Mouse (Mus musculus) mouse embryonic stem cell (cell line): ENCODE measurements around the gene Apba1.

Experiments used
- in situ Hi-C, 2 experiments: fragments of 300-500 bp; cut with MboI; formaldehyde crosslinking; loops; 1 replicate in 1 of 2; 3 replicates in 1 of 2; pipeline ENCODE4 v1.14.3; 2019 to 2020; ENCODE audit warnings: low sequenced_read_pairs in 2 of 2, low pct_unique_long_range_greater_than_20kb in 1 of 2, mixed read lengths in 1 of 2; ENCODE audit not compliant: unreplicated experiment in 1 of 2

Gene Apba1

DNA sequence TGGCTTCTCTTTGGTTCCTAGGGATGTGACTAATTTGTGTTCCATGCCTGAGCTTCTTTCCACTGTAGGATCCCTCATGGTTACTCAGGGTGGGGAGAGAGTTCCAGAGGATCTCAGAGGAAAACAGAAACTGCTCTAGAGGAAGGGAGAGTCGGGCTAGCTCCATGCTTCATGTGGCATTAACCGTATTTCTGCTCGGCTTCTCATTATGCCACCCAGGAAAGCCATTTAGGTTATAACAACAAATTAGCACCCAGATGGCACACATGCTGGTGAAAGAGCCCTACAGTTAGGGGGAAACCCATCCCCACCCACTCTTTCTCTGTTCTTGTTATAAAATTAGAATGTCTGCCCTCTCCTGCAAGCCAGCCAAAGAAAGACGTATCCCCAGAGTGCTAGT is 36.5 kb downstream of the Apba1 start:
- in situ Hi-C loops: no loop called here

DNA sequence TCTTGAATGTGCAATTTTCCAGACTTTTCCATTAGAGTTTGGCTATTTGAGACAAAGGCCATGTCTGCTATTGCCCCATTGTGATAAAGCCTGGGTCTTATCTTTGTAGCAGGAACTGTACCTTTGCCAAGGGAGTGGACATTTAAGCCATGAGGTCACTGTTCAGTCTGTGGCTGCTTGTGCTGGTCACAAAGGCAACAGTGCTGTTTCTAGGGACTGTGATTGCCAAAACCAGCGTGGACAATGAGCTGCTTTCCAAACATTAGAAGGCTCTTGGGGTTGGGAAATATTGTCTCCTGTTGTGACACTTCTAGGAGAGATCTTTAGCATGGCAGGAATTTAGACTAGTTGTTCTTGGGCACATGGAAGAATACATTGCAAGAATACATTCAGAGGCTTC is 42.5 kb downstream of the Apba1 start:
- in situ Hi-C loops: no loop called here

DNA sequence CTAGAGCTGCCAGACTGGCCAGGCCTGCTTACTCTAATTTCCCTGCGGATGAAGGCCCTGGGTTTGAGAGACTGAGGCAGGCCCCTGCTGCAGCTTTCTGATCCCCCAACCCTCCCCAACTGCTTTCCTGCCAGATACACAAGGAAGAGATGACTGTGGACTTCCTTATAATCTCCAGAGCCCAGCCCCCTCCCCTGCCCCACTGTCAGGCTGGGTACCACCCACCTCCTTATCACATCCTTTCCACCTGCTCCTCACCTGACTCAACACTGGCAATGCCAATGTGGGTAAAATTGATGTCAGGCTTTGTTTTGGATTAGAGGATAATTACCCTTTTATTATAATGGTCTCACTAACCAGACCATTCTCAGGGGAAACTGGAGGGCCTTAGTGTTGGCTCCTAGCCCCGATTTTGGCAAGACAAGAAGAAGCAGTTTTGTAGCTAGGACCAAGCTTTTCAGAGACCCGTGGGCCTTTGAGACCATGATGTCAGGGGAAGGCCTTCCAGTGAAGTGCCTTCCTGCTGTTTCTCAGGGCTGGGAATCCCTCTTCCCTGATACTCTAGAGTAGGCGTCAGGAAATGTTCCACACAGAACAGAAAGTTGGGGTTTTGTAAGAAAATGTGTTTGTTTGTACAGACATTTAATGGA is 44.7 kb downstream of the Apba1 start:
- in situ Hi-C loops: no loop called here

DNA sequence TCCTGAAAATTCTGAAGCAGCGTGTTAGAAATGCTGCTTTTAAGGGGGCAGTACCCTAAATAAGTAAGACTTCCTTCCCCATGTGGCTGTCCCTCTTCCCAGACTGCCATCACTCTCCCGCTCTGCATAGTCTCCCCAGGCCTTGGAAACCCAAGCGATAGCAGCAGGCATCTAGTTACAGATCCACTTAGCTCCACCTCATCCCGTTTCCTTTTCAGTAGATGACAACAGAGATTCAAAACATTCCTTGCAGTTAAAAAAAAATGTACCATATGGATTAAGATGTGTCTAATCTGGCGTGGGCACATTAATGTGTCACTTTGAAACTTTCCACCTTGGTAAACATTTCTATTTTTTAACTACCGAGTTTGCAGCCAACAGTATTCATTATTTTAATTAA is 48.1 kb downstream of the Apba1 start:
- in situ Hi-C loops: no loop called here

DNA sequence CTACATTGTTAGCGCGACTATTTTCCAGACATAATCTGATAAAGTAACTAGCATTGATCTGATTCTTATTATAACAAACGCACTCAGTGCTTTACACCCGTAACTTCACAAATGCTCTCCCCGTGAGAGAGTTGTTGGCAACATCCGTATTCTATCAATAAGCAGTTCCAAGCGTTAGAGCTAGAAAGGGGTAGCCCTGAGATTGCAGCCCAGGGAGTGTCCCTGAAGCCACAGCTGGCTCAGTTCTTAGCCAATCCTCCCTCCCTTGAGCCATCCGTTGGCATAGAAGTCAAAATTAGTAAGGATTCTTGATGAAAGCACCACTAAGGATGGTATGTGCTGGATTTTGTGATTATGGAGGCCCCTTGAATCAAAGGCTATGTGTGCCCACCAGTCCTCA is 48.7 kb downstream of the Apba1 start:
- in situ Hi-C loops: no loop called here

DNA sequence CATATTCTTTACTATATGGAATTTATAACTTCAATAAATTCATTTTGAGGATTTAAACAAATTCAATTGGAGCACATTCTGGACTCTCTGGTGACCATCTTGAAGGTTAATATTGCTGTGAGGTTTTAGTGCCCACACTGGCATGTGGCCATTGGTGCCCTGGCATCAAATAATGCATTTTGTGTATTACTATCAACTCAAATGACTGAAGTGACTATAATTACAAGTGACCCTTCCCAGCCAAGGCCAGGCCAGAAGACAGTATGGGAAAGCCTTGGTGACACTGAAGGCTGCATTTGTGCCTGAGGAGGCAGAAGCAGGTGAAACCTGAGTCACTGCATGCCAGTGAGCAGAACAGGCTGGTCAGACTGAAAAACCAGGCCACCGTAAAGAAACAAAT is 50.5 kb downstream of the Apba1 start:
- in situ Hi-C loops: no loop called here

DNA sequence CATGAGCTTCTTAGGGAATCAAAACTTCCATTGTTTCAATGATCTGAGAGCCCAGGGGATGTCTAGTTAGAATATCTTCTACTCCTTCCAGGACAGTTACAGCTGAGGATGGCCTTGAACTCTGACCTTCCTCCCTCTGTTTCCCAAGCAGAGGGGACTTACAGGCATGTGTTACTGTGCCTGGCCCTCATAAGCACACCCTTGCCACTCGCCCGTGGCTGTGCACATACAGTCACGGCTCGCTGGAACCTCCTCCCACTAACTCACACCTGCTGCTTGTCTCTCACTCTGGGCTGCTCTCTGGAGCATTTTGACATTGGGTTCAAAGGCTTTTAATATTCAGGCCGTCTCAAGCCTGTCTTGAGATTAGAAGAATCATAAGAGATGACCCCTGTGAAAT is 51.8 kb downstream of the Apba1 start:
- in situ Hi-C loops: no loop called here

DNA sequence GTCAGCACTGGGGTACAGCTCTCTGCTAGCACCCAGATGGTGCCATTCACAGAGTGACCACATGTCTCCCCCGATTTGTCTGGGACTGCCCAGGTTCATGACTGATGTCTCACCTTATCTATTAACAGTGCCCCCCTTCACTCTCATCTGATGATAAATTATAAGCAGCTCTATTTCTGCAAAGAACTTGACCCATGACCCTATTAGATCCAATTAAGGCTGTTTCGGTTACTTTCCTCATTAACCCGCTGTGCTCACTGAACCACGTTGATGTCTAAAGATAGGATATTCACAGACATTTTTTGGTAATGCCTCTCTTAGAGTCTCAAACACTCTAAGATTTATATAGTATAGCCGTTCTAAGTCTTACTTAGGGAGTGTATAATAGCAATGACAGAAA is 52.3 kb downstream of the Apba1 start:
- in situ Hi-C loops: no loop called here

DNA sequence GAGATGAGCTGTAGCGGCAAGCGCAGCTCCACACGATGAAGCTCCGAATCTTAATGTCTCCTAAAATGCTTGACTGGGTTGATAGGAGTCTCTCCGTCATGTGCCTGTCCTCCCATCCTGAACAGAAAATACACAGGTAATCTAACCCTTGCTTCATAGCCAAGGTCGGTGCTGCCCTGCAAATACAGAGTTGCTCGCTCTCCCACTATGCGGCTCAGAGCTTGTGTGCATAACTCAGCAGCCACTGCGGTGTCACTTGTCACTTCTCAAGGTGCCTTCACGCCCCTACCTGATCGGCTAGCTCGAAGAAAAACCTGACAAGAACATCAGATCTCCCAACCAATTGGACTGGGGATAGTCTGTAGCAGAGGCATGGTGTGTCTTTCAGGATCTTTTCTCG is 58.1 kb downstream of the Apba1 start:
- in situ Hi-C loops: no loop called here

DNA sequence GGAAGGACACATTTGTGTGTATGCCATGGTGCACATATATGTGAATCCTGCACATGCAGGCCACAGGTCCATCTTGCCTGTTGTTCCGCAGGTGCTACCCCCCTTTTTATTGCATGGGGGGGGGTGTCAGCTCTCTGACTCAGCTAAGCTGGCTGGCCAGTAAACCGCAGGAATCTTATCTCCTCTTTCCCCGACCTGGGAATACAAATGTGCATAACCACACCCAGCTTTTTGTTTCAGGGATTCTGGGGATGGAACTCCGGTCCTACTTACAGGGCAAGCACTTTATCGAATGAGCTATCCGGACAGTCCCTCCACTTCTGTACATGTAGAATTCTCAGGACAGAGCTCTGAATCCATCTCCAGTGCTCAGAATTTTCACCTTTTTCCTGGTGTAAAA is 58.5 kb downstream of the Apba1 start:
- in situ Hi-C loops: no loop called here

DNA sequence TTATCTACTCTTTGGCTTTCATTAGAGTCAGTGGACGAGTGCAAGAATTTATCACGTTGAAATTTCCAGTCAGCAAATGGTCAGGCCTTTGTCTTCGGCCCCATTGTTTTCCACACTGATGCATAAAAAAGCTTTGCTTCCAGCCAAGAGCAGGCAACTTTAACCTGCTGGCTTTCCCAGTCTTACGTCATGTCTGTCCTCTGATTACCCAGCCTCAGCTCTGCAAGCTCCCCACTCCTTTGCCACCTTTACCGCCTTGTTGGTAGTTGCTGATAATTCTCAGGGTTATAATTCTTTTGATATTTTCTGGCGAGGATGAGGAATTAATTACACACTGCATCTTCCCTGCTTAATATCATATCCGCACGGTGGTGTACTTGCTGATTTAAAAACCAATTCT is 61.2 kb downstream of the Apba1 start:
- in situ Hi-C loops: no loop called here

DNA sequence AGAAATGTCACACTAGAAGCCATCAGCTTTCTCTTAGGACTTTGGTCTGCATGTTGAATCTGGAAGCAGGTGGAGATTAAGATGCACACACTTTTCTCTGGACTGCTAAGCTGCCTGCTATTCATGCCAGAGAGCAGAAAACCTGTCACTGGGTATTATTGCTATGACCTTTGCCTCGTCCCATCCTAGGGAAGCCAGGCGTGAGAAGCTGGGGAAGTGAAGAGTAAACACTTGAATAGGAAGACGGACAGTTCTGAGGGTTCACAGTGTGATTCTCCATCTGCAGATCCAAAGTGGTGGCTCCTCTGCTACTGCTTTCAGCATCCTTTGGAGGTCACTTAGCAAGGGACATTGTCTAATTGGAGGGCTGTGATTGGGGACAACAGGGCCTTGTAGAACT is 63.8 kb downstream of the Apba1 start:
- in situ Hi-C loops: no loop called here

DNA sequence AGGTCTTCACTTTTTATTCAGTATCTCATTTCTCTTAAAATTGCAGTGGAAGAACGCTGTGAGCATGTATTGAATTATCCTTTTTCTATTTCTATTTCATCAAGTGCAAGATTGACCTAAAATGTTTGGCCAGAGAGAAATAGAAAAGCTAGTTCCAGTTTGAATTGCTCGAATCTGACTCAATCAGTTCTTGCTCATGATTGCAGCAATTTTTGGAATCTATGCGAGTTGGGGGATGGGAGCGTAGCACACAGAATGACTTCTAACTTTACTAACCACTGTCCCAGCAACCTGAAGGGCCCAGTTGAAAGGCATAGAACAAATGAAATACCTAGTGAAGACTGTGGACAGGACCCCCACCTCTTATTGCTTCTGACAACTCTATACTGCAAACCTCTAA is 64.8 kb downstream of the Apba1 start:
- in situ Hi-C loops: no loop called here

DNA sequence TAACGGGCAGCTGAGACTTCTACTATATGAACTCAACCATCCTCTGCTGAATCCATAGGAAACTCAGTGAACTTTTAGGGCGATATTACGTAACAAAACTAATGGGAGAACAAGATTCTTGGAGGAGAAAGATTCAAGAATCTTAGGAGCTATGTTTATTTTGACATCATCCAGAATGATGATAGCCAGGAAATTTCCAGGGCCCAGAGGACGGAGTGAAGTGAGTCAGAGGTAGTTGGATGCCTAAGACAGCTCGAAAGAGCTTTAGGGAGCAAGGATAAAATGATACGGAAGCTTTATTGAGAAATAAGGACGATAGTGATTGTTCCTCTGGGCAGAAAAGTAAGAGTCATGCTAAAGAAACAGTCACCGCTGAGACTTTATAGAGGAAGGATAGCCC is 67.6 kb downstream of the Apba1 start:
- in situ Hi-C loops: no loop called here

DNA sequence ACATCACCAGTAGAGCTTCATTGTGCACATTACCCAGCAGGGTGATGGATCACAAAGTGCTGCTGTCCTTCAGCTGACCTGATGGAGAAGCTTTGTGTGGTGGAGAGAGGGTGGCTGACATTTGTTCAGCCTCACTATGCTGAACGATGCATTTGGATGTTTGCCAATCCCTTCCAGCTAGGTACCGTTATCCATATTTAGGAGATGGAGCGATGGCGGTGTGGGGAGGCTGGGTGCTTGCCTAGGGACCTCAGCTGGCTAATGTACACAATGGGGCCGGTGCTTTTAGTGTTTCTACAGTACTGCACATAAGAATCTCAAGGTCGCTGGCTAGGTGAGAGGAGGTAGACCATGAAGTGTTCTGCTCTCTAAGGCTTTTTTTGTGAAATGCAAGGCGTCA is 72.1 kb downstream of the Apba1 start:
- in situ Hi-C loops: no loop called here

DNA sequence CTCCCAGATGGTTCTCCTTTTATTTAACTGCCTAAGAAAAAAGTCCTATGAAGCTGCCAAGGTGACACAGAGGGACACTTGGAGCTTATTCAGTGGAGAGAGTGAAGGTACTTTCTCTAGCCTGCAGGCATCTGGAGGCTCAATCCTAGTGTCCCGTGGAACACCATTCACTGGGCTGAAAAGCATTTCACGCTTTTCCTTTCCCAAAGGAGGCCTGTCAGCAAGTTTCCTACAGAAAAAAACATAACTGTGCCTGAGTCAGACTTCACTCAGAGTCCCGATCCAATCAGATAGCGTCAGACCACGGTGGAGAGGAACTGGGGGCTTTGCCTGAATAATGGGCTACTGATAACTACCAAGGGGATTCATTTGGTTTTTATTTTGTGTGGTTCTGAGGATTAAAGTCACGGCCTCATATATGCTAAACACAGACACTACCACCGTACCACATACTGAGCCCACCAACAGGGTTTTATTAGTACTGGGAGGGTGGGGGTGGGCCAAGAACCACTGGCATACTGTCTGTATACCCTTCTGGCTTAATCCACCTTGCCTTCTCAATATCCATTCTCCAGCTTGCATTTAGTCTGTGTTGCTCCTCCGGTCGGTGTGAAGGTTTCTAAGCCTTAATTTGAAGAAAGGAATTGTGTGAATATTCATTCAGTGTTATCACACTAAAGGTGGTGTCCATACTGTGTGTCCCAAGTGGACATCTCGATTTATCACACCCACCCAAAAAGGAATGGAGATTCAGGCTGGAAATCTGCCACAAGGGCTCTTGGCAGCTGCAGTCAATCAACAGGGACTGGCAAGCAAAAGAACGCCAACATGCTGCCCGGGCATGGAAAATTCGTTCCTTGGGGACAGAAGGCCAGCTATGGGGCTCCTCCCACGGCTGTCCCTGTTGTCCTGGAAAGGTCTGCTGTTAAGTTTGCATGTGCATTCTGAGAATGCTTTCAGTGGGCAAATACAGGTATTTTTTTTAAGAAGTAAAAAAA is 75.3 kb downstream of the Apba1 start:
- in situ Hi-C loops: no loop called here

DNA sequence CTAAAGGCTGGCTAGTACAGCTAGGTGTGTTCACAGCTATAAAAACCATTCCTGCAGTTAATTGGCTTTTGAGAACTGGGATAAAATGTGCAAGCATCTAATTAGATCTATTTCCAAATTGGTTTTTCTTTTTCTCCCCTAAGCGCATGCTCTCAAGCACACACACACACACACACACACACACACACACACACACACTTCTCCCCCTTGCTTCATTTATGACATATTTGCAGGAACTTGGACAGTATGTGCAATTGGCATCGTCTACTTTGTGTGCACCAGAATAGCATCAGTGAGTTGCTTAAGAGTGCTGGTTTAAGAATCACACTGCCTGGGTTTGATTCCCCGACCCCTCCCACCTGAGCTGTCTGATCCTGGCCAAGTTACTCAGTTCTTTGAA is 76.0 kb downstream of the Apba1 start:
- in situ Hi-C loops: no loop called here

DNA sequence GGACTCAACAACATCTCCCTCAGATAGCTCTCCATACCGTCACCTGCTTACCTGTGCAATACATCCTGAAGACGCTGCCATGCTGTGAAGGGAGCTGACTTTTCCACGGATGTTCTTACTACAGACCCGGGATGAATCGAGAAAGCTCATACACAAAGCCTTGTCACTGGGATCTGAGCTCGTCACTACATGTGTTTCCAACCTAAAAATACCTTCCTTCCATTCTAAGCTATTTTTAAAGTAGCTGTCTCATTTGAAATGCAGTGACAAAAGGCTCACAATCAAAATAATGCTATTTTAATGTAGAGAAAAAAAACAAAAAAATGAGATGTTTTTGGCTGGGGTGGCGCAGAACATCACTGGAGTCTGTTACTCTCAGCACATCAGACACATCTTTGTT is 97.1 kb downstream of the Apba1 start:
- in situ Hi-C loops: loop anchor here in 1 of 2 experiments (25.0 kb wide), 1 partner anchor 406 kb away; no protein-coding TSS in a partner anchor

DNA sequence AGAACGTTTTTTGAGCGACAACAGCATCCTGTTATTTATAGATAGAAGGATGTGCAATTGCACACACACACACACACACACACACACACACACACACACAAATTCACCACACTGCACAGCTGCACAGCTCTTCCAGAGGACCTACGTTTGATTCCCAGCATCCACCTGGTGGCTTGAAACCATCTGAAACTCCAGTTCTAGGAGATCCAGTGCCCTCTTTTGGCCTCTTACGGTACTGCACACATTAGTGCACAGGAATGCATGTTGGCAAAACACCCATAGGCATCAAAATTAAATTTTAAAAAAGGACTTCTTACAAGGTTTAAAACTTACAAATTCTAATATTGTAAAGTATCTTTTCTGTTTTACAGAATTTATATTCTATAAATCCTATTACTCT is 99.4 kb downstream of the Apba1 start:
- in situ Hi-C loops: loop anchor here in 1 of 2 experiments (25.0 kb wide), 1 partner anchor 404 kb away; no protein-coding TSS in a partner anchor

DNA sequence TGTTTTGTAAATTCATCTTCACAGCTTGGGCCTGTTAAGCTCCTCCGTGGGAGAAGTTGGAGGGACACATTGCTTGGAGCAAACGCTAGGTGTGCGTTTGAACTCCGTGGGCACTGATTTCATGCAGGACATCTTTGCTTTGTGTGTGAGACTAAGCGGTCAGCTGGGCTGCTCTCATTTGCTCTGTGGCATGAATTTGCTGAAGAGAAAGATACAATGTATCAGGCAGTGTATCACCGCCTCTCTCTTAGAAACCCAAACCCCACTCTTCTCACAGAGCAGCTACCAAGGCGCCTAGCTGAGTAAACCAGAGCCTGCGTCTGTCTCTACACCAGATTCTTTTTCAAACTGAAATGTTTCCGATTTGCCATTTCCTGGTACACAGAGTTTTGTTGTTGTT is 100.1 kb downstream of the Apba1 start:
- in situ Hi-C loops: loop anchor here in 1 of 2 experiments (25.0 kb wide), 1 partner anchor 404 kb away; no protein-coding TSS in a partner anchor
